Mouse (Mus musculus) small intestine, adult 2 months (tissue): ENCODE measurements around the gene Krt83. TPM values are rescaled to one million over a fixed set of nuclear protein-coding genes. Genes with fewer than 3 reads are reported as not detected.

Experiments used
- H3K27ac ChIP-seq: fragments of 200-500 bp; 2 replicates; pipeline ENCODE4 v1.5.1; 2012; ENCODE audit warnings: low read depth, low read length, control low read depth, inconsistent platforms; ENCODE audit not compliant: insufficient read depth
- H3K27me3 ChIP-seq: fragments of 200-500 bp; 2 replicates; pipeline ENCODE4 v1.6.1; 2012; ENCODE audit warnings: mild to moderate bottlenecking, moderate library complexity, low read length, inconsistent platforms; ENCODE audit not compliant: control insufficient read depth, insufficient read depth
- H3K36me3 ChIP-seq: fragments of 200-500 bp; 2 replicates; pipeline ENCODE4 v1.6.1; 2012; ENCODE audit warnings: mild to moderate bottlenecking, low read length, control low read depth, inconsistent platforms; ENCODE audit not compliant: control insufficient read depth, insufficient read depth
- H3K4me1 ChIP-seq: fragments of 200-500 bp; 2 replicates; pipeline ENCODE4 v1.6.1; 2012; ENCODE audit warnings: low read length, inconsistent platforms, mixed read lengths; ENCODE audit not compliant: control insufficient read depth, insufficient read depth, insufficient read length
- H3K4me3 ChIP-seq: fragments of 200-500 bp; 2 replicates; pipeline ENCODE4 v1.5.1; 2012; ENCODE audit warnings: low read depth, mild to moderate bottlenecking, control low read depth, inconsistent platforms, low read length, moderate library complexity
- CTCF ChIP-seq: fragments of 200-500 bp; IDR thresholded peaks from 2 replicates; pipeline ENCODE4 v1.5.1; 2012; ENCODE audit warnings: low read depth, mild to moderate bottlenecking, control low read depth, inconsistent platforms, low read length, moderate library complexity, mixed read lengths; ENCODE audit not compliant: insufficient replicate concordance, insufficient read length; ENCODE audit errors: extremely low read depth
- POLR2A ChIP-seq: fragments of 200-500 bp; IDR thresholded peaks from 2 replicates; pipeline ENCODE4 v1.6.1; 2012; ENCODE audit warnings: low read depth, mild to moderate bottlenecking, control low read depth, inconsistent platforms, low read length, moderate library complexity
- WGBS: fragments of 180-500 bp; shearing (Covaris S2); methylation state at CpG from one replicate; pipeline ENCODE4 v1.1.7; 2018; 5-methylcytosine and 5-hydroxymethylcytosine counted together
- polyA plus RNA-seq: library from polyadenylated mRNA; depleted of rRNA; stranded (reverse); fragments of >200 nt; gene quantifications from 2 replicates; pipeline ENCODE4 v1.2.3, GENCODE M21; 2012

The Krt83 gene
- polyA plus RNA-seq, 1 experiment: 0.48 TPM

GRCm38 (mm10) chr15:101469093-101469492, 22.2 kb downstream of the Krt83 start:
- no peaks in the 10 kb centered on the region for H3K4me1 ChIP-seq
- no peak overlapping the region for H3K4me3 ChIP-seq
- H3K27me3 ChIP-seq: no peaks in the 10 kb centered on the region
- H3K36me3 ChIP-seq: no peaks in the 10 kb centered on the region
- 64% methylated on average over 4 of the region's 4 CpGs for WGBS
- no peak overlapping the region for H3K27ac ChIP-seq
- TF ChIP-seq POLR2A (no peak), CTCF (no peak)

- 57% methylated on average over 13 of the region's 13 CpGs for WGBS
These were observed 27.7 kb downstream of the Krt83 start, which contains the start of gene Krt81 for GRCm38 (mm10) chr15:101463651-101464050. Gene Krt81, minus strand, starts transcription at chr15:101463751.

GRCm38 (mm10) chr15:101459283-101459682, 32.0 kb downstream of the Krt83 start:
- Histone ChIP-seq H3K4me3 (no peak overlapping the region), H3K27ac (no peak overlapping the region), H3K36me3 (no peaks in the 10 kb centered on the region), H3K27me3 (no peaks in the 10 kb centered on the region), H3K4me1 (no peaks in the 10 kb centered on the region)
- TF ChIP-seq POLR2A: no peak
- TF ChIP-seq CTCF: no peak
- WGBS: 81% methylated on average over 14 of the region's 14 CpGs

More at GRCm38 (mm10) chr15:101463651-101464050, 27.7 kb downstream of the Krt83 start, which contains the start of gene Krt81:
- Histone ChIP-seq H3K27ac (no peak within 1 kb of the TSS), H3K27me3 (no peaks in the 10 kb centered on the region), H3K4me3 (no peak within 1 kb of the TSS), H3K36me3 (no peaks in the 10 kb centered on the region), H3K4me1 (no peaks in the 10 kb centered on the region)
- TF ChIP-seq CTCF (no peak), POLR2A (no peak)

GRCm38 (mm10) chr15:101458361-101458930, 32.9 kb downstream of the Krt83 start:
- Histone ChIP-seq H3K4me3 (no peak overlapping the region), H3K27me3 (no peaks in the 10 kb centered on the region), H3K36me3 (no peaks in the 10 kb centered on the region), H3K4me1 (no peaks in the 10 kb centered on the region), H3K27ac (no peak overlapping the region)
- WGBS: 49% methylated on average over 16 of the region's 16 CpGs
- TF ChIP-seq CTCF: no peak

- H3K4me3 ChIP-seq: no peak overlapping the region
- no peak overlapping the region for H3K27ac ChIP-seq
- no peaks in the 10 kb centered on the region for H3K27me3 ChIP-seq
- peaks cover 2% of the 10 kb centered on the region; the same call in 1 of the 2 replicates for H3K4me1 ChIP-seq
- TF ChIP-seq POLR2A: no peak
- no peak for TF ChIP-seq CTCF
- 90% methylated on average over 6 of the region's 6 CpGs for WGBS
- no peaks in the 10 kb centered on the region for H3K36me3 ChIP-seq
These were observed 35.4 kb downstream of the Krt83 start for GRCm38 (mm10) chr15:101455891-101456290.

- Histone ChIP-seq H3K4me3 (no peak overlapping the region), H3K27ac (no peak overlapping the region), H3K27me3 (no peaks in the 10 kb centered on the region), H3K36me3 (no peaks in the 10 kb centered on the region), H3K4me1 (peaks cover 2% of the 10 kb centered on the region; the same call in 1 of the 2 replicates)
- 75% methylated on average over 2 of the region's 2 CpGs for WGBS
- TF ChIP-seq CTCF (no peak), POLR2A (no peak)
These were observed 36.0 kb downstream of the Krt83 start for GRCm38 (mm10) chr15:101455292-101455691.

GRCm38 (mm10) chr15:101454774-101455173, 36.5 kb downstream of the Krt83 start:
- Histone ChIP-seq H3K27me3 (no peaks in the 10 kb centered on the region), H3K36me3 (no peaks in the 10 kb centered on the region), H3K4me3 (no peak overlapping the region), H3K4me1 (peaks cover 2% of the 10 kb centered on the region; the same call in 1 of the 2 replicates), H3K27ac (no peak overlapping the region)
- TF ChIP-seq CTCF (no peak), POLR2A (no peak)
- 54% methylated on average over 8 of the region's 8 CpGs for WGBS
